Mouse (Mus musculus) kidney, embryonic 14.5 days (tissue): ENCODE measurements around the gene Kifc1. TPM values are rescaled to one million over a fixed set of nuclear protein-coding genes. Genes with fewer than 3 reads are reported as not detected.
A peak's percentile ranks its signal among the peaks of the same experiment; 100 is the strongest.
"Not testable (repeated sequence)": the region's sequence is repeated elsewhere in the genome, so short reads cannot be mapped to it uniquely, and the experiment has no call there.

ENCODE experiments used
- ATAC-seq: fragments of 200-750 bp; cut with Nextera tagmentation; 2 replicates; pipeline ENCODE4 v1.8.0; 2017; ENCODE audit warnings: moderate number of reproducible peaks, mild to moderate bottlenecking, moderate TSS enrichment, moderate library complexity; ENCODE audit not compliant: low FRiP score, low TSS enrichment
- H3K27ac ChIP-seq: fragments of 300-500 bp; sonication (generic); 2 replicates; pipeline ENCODE4 v1.5.1; 2014; ENCODE audit warnings: low read depth, mild to moderate bottlenecking, low read length, moderate library complexity, mixed read lengths
- H3K27me3 ChIP-seq: fragments of 300-500 bp; sonication (generic); 2 replicates; pipeline ENCODE4 v1.6.1; 2014; ENCODE audit warnings: mild to moderate bottlenecking, low read length; ENCODE audit not compliant: control insufficient read depth, insufficient read depth
- H3K36me3 ChIP-seq: fragments of 300-500 bp; sonication (generic); 2 replicates; pipeline ENCODE4 v1.6.1; 2014; ENCODE audit warnings: low read length, mixed read lengths; ENCODE audit not compliant: control insufficient read depth, insufficient read depth
- H3K4me1 ChIP-seq: fragments of 300-500 bp; sonication (generic); 2 replicates; pipeline ENCODE4 v1.6.1; 2014; ENCODE audit warnings: low read length, mixed read lengths; ENCODE audit not compliant: control insufficient read depth, insufficient read depth
- H3K4me2 ChIP-seq: fragments of 300-500 bp; sonication (generic); replicated peaks from 2 replicates; pipeline ENCODE4 v1.6.1; 2014; ENCODE audit warnings: low read depth, mild to moderate bottlenecking, low read length
- H3K4me3 ChIP-seq: fragments of 300-500 bp; sonication (generic); 2 replicates; pipeline ENCODE4 v1.5.1; 2014; ENCODE audit warnings: mild to moderate bottlenecking, low read length
- H3K9ac ChIP-seq: fragments of 300-500 bp; sonication (generic); 2 replicates; pipeline ENCODE4 v1.6.1; 2014; ENCODE audit warnings: low read depth, mild to moderate bottlenecking, low read length, moderate library complexity
- H3K9me3 ChIP-seq: fragments of 300-500 bp; sonication (generic); 2 replicates; pipeline ENCODE4 v1.6.1; 2016; ENCODE audit warnings: low read length; ENCODE audit not compliant: control insufficient read depth
- WGBS: fragments of 180-500 bp; shearing (Covaris S2); extraction: QIAGEN DNeasy Blood & Tissue Kit; methylation state at CpG from one replicate; pipeline ENCODE4 v1.1.7; 2014; 5-methylcytosine and 5-hydroxymethylcytosine counted together
- polyA plus RNA-seq: library from polyadenylated mRNA; unstranded; fragments of >200 nt; fragmentation: Nextera tagmentation; extraction: Ambion mirVana; gene quantifications from 2 replicates; pipeline ENCODE4 v1.2.1, GENCODE M21; 2014

Kifc1 gene
- polyA plus RNA-seq, 1 experiment from 2014 or later = 6.2 TPM

- H3K9me3 ChIP-seq, H3K4me2 ChIP-seq, H3K4me3 ChIP-seq, H3K9ac ChIP-seq, ATAC-seq, H3K27ac ChIP-seq, H3K27me3 ChIP-seq, H3K4me1 ChIP-seq: not testable (repeated sequence)
- peaks cover 41% of the 10 kb centered on the region for H3K36me3 ChIP-seq
- WGBS = 93% methylated on average over 9 of the region's 11 CpGs
Observed at GRCm38 (mm10) chr17:33884320-33884719, 6.1 kb downstream of the Kifc1 start.

GRCm38 (mm10) chr17:33875797-33876196, 14.7 kb downstream of the Kifc1 start:
- ATAC-seq, H3K27me3 ChIP-seq, H3K27ac ChIP-seq, H3K4me3 ChIP-seq, H3K9me3 ChIP-seq, H3K4me2 ChIP-seq, H3K9ac ChIP-seq, H3K4me1 ChIP-seq: not testable (repeated sequence)
- 78% methylated on average over 5 of the region's 5 CpGs for WGBS
- H3K36me3 ChIP-seq = peaks cover 31% of the 10 kb centered on the region

GRCm38 (mm10) chr17:33874411-33874810, 16.1 kb downstream of the Kifc1 start:
- Histone ChIP-seq H3K9me3 (no peaks in the 10 kb centered on the region), H3K27ac (no peak overlapping the region), H3K4me2 (no peak overlapping the region), H3K9ac (no peak overlapping the region), H3K27me3 (no peaks in the 10 kb centered on the region), H3K36me3 (peaks cover 21% of the 10 kb centered on the region), H3K4me1 (no peaks in the 10 kb centered on the region), H3K4me3 (no peak overlapping the region)
- WGBS = 83% methylated on average over 11 of the region's 11 CpGs
- no peak for ATAC-seq

- WGBS = 96% methylated on average over 3 of the region's 12 CpGs
- ATAC-seq = not testable (repeated sequence)
Observed at GRCm38 (mm10) chr17:33873537-33873936, 16.9 kb downstream of the Kifc1 start, which contains the start of gene Gm7029. Gene Gm7029, plus strand, starts transcription at chr17:33873837.

GRCm38 (mm10) chr17:33865330-33866030, 25.0 kb downstream of the Kifc1 start:
- H3K36me3 ChIP-seq = no peaks in the 10 kb centered on the region
- H3K27ac ChIP-seq = no peak overlapping the region
- no peaks in the 10 kb centered on the region for H3K9me3 ChIP-seq
- WGBS = 47% methylated on average over 9 of the region's 9 CpGs
- H3K4me2 ChIP-seq = no peak overlapping the region
- no peak for ATAC-seq
- H3K27me3 ChIP-seq = no peaks in the 10 kb centered on the region
- no peaks in the 10 kb centered on the region for H3K4me1 ChIP-seq
- no peak overlapping the region for H3K4me3 ChIP-seq
- H3K9ac ChIP-seq = no peak overlapping the region

More at GRCm38 (mm10) chr17:33873537-33873936, 16.9 kb downstream of the Kifc1 start, which contains the start of gene Gm7029:
- H3K4me3 ChIP-seq, H3K27ac ChIP-seq, H3K4me2 ChIP-seq, H3K9ac ChIP-seq, H3K27me3 ChIP-seq, H3K4me1 ChIP-seq, H3K9me3 ChIP-seq: not testable (repeated sequence)
- H3K36me3 ChIP-seq = peaks cover 20% of the 10 kb centered on the region

GRCm38 (mm10) chr17:33857816-33858215, 32.6 kb downstream of the Kifc1 start:
- H3K9me3 ChIP-seq = no peaks in the 10 kb centered on the region; the same call in 1 of the 2 replicates
- H3K36me3 ChIP-seq = no peaks in the 10 kb centered on the region
- H3K27ac ChIP-seq = no peak overlapping the region
- H3K9ac ChIP-seq = no peak overlapping the region
- WGBS = 82% methylated on average over 4 of the region's 4 CpGs
- H3K27me3 ChIP-seq = no peaks in the 10 kb centered on the region
- ATAC-seq = no peak
- no peak overlapping the region for H3K4me3 ChIP-seq
- no peaks in the 10 kb centered on the region for H3K4me1 ChIP-seq
- no peak overlapping the region for H3K4me2 ChIP-seq

- H3K27me3 ChIP-seq = no peaks in the 10 kb centered on the region
- no peaks in the 10 kb centered on the region; the same call in 1 of the 2 replicates for H3K9me3 ChIP-seq
- H3K4me3 ChIP-seq = no peak overlapping the region
- H3K9ac ChIP-seq = no peak overlapping the region
- no peak overlapping the region for H3K4me2 ChIP-seq
- peaks cover 18% of the 10 kb centered on the region for H3K36me3 ChIP-seq
- WGBS = 64% methylated on average over 1 of the region's 1 CpGs
- no peak for ATAC-seq
- no peak overlapping the region for H3K27ac ChIP-seq
- no peaks in the 10 kb centered on the region for H3K4me1 ChIP-seq
Observed at GRCm38 (mm10) chr17:33851331-33851730, 39.1 kb downstream of the Kifc1 start.

GRCm38 (mm10) chr17:33848139-33848538, 42.3 kb downstream of the Kifc1 start:
- Histone ChIP-seq H3K4me2 (no peak overlapping the region), H3K9ac (no peak overlapping the region), H3K27me3 (no peaks in the 10 kb centered on the region), H3K27ac (no peak overlapping the region), H3K36me3 (peaks cover 18% of the 10 kb centered on the region), H3K4me3 (no peak overlapping the region), H3K4me1 (peaks cover 8% of the 10 kb centered on the region; the same call in 1 of the 2 replicates), H3K9me3 (no peaks in the 10 kb centered on the region)
- WGBS = 69% methylated on average over 8 of the region's 8 CpGs
- no peak for ATAC-seq

- H3K9ac ChIP-seq = no peak overlapping the region; the same call in 1 of the 2 replicates
- peaks cover 13% of the 10 kb centered on the region for H3K36me3 ChIP-seq
- peaks cover 8% of the 10 kb centered on the region; the same call in 1 of the 2 replicates for H3K4me1 ChIP-seq
- H3K27ac ChIP-seq = no peak overlapping the region
- WGBS = 56% methylated on average over 1 of the region's 1 CpGs
- H3K9me3 ChIP-seq = no peaks in the 10 kb centered on the region
- peak overlapping the region; percentile 84; the same call in 1 of the 2 replicates for H3K4me3 ChIP-seq
- no peak for ATAC-seq
- peak overlapping the region; percentile 70 for H3K4me2 ChIP-seq
- H3K27me3 ChIP-seq = no peaks in the 10 kb centered on the region
Observed at GRCm38 (mm10) chr17:33844196-33844595, 46.3 kb downstream of the Kifc1 start.
